Mouse (Mus musculus) forebrain, embryonic 16.5 days (tissue): ENCODE results near the gene Tiam1. TPM values are rescaled to one million over a fixed set of nuclear protein-coding genes. Genes with fewer than 3 reads are reported as not detected.

Experiments used
- ATAC-seq: fragments of 200-750 bp; cut with Nextera tagmentation; 2 replicates; pipeline ENCODE4 v1.8.0; 2017; ENCODE audit warnings: mild to moderate bottlenecking, moderate library complexity
- H3K27ac ChIP-seq: fragments of 300-500 bp; sonication (generic); 2 replicates; pipeline ENCODE4 v1.5.1; 2014; ENCODE audit warnings: low read length, control low read depth
- H3K27me3 ChIP-seq: fragments of 300-500 bp; sonication (generic); replicated peaks from 2 replicates; pipeline ENCODE4 v1.6.1; 2014; ENCODE audit warnings: low read length; ENCODE audit not compliant: control insufficient read depth, insufficient read depth
- H3K36me3 ChIP-seq: fragments of 300-500 bp; sonication (generic); 2 replicates; pipeline ENCODE4 v1.6.1; 2014; ENCODE audit not compliant: control insufficient read depth, insufficient read depth
- H3K4me1 ChIP-seq: fragments of 300-500 bp; sonication (generic); replicated peaks from 2 replicates; pipeline ENCODE4 v1.6.1; 2014; ENCODE audit warnings: low read length; ENCODE audit not compliant: control insufficient read depth, insufficient read depth
- H3K4me2 ChIP-seq: fragments of 300-500 bp; sonication (generic); 2 replicates; pipeline ENCODE4 v1.6.1; 2014; ENCODE audit warnings: mild to moderate bottlenecking, low read length, control low read depth
- H3K4me3 ChIP-seq: fragments of 300-500 bp; sonication (generic); replicated peaks from 2 replicates; pipeline ENCODE4 v1.5.1; 2014; ENCODE audit warnings: mild to moderate bottlenecking, low read length, control low read depth
- H3K9ac ChIP-seq: fragments of 300-500 bp; sonication (generic); replicated peaks from 2 replicates; pipeline ENCODE4 v1.6.1; 2014; ENCODE audit warnings: low read depth, low read length, control low read depth
- H3K9me3 ChIP-seq: fragments of 300-500 bp; sonication (generic); 2 replicates; pipeline ENCODE4 v1.6.1; 2016; ENCODE audit warnings: low read length; ENCODE audit not compliant: control insufficient read depth
- WGBS: fragments of 180-500 bp; shearing (Covaris S2); extraction: QIAGEN DNeasy Blood & Tissue Kit; methylation state at CpG from one replicate; pipeline ENCODE4 v1.1.7; 2014; 5-methylcytosine and 5-hydroxymethylcytosine counted together
- polyA plus RNA-seq: library from polyadenylated mRNA; unstranded; fragments of >200 nt; fragmentation: Nextera tagmentation; extraction: Ambion mirVana; gene quantifications from 2 replicates; pipeline ENCODE4 v1.2.1, GENCODE M21; 2015

Tiam1 gene
- polyA plus RNA-seq, 1 experiment from 2014 or later, result 29.5 TPM

GRCm38 (mm10) chr16:89894816-89895215 lies 248.8 kb downstream of the Tiam1 start:
- no peak for ATAC-seq
- H3K27me3 ChIP-seq, result no peaks in the 10 kb centered on the region
- 87% methylated on average over 8 of the region's 8 CpGs for WGBS

GRCm38 (mm10) chr16:89890515-89891189 lies 252.9 kb downstream of the Tiam1 start:
- Histone ChIP-seq H3K4me1 (peaks cover 23% of the 10 kb centered on the region), H3K4me2 (no peak overlapping the region), H3K27ac (no peak overlapping the region), H3K36me3 (no peaks in the 10 kb centered on the region), H3K4me3 (no peak overlapping the region), H3K9ac (no peak overlapping the region), H3K27me3 (no peaks in the 10 kb centered on the region), H3K9me3 (0 out of 2 replicates have a peak, but pooled peaks cover 3% of the 10 kb centered on the region)
- ATAC-seq, result peak; percentile 51; the same call in 1 of the 2 replicates
- WGBS, result 46% methylated on average over 17 of the region's 17 CpGs

More at GRCm38 (mm10) chr16:89894816-89895215, 248.8 kb downstream of the Tiam1 start:
- H3K36me3 ChIP-seq, result no peaks in the 10 kb centered on the region
- no peaks in the 10 kb centered on the region for H3K9me3 ChIP-seq
- peaks cover 33% of the 10 kb centered on the region for H3K4me1 ChIP-seq
- no peak overlapping the region for H3K27ac ChIP-seq
- H3K4me3 ChIP-seq, result no peak overlapping the region
- H3K9ac ChIP-seq, result no peak overlapping the region
- no peak overlapping the region for H3K4me2 ChIP-seq

GRCm38 (mm10) chr16:89889890-89890462 lies 253.6 kb downstream of the Tiam1 start:
- peaks cover 24% of the 10 kb centered on the region for H3K4me1 ChIP-seq
- WGBS, result 42% methylated on average over 10 of the region's 10 CpGs

GRCm38 (mm10) chr16:89886561-89886960 lies 257.0 kb downstream of the Tiam1 start:
- ATAC-seq, result no peak
- Histone ChIP-seq H3K27me3 (no peaks in the 10 kb centered on the region), H3K36me3 (0 out of 2 replicates have a peak, but pooled peaks cover 2% of the 10 kb centered on the region), H3K4me2 (no peak overlapping the region), H3K27ac (no peak overlapping the region), H3K9me3 (0 out of 2 replicates have a peak, but pooled peaks cover 3% of the 10 kb centered on the region), H3K9ac (no peak overlapping the region), H3K4me3 (no peak overlapping the region), H3K4me1 (peaks cover 24% of the 10 kb centered on the region)

More at GRCm38 (mm10) chr16:89889890-89890462, 253.6 kb downstream of the Tiam1 start:
- H3K9ac ChIP-seq, result no peak overlapping the region
- H3K27me3 ChIP-seq, result no peaks in the 10 kb centered on the region
- H3K36me3 ChIP-seq, result no peaks in the 10 kb centered on the region
- peak overlapping the region; percentile 53; the same call in 1 of the 2 replicates for H3K27ac ChIP-seq
- peak; percentile 61 for ATAC-seq
- 0 out of 2 replicates have a peak overlapping the region, but pooled peaks have one; percentile 8 for H3K4me2 ChIP-seq
- no peak overlapping the region for H3K4me3 ChIP-seq
- 0 out of 2 replicates have a peak, but pooled peaks cover 3% of the 10 kb centered on the region for H3K9me3 ChIP-seq

- Histone ChIP-seq H3K27ac (no peak overlapping the region), H3K4me3 (no peak overlapping the region), H3K27me3 (no peaks in the 10 kb centered on the region), H3K9ac (no peak overlapping the region), H3K4me1 (peaks cover 18% of the 10 kb centered on the region), H3K9me3 (0 out of 2 replicates have a peak, but pooled peaks cover 3% of the 10 kb centered on the region), H3K4me2 (no peak overlapping the region), H3K36me3 (0 out of 2 replicates have a peak, but pooled peaks cover 2% of the 10 kb centered on the region)
- peak; percentile 43; the same call in 1 of the 2 replicates for ATAC-seq
- WGBS, result 44% methylated on average over 9 of the region's 9 CpGs
These were observed 257.9 kb downstream of the Tiam1 start for GRCm38 (mm10) chr16:89885661-89886060.

- ATAC-seq, result no peak
- H3K27ac ChIP-seq, result no peak overlapping the region
- H3K36me3 ChIP-seq, result 0 out of 2 replicates have a peak, but pooled peaks cover 2% of the 10 kb centered on the region
- WGBS, result 96% methylated on average over 4 of the region's 4 CpGs
- no peak overlapping the region for H3K4me2 ChIP-seq
- H3K9ac ChIP-seq, result no peak overlapping the region
- no peaks in the 10 kb centered on the region for H3K27me3 ChIP-seq
- 0 out of 2 replicates have a peak, but pooled peaks cover 3% of the 10 kb centered on the region for H3K9me3 ChIP-seq
- H3K4me3 ChIP-seq, result no peak overlapping the region
- peaks cover 4% of the 10 kb centered on the region for H3K4me1 ChIP-seq
These were observed 259.7 kb downstream of the Tiam1 start for GRCm38 (mm10) chr16:89883897-89884296.

GRCm38 (mm10) chr16:89882477-89883234 lies 260.9 kb downstream of the Tiam1 start:
- Histone ChIP-seq H3K9ac (no peak overlapping the region), H3K9me3 (0 out of 2 replicates have a peak, but pooled peaks cover 3% of the 10 kb centered on the region), H3K27me3 (no peaks in the 10 kb centered on the region), H3K36me3 (0 out of 2 replicates have a peak, but pooled peaks cover 2% of the 10 kb centered on the region), H3K4me1 (peaks cover 4% of the 10 kb centered on the region), H3K27ac (no peak overlapping the region), H3K4me3 (no peak overlapping the region), H3K4me2 (no peak overlapping the region)
- no peak for ATAC-seq
- 89% methylated on average over 14 of the region's 14 CpGs for WGBS

GRCm38 (mm10) chr16:89877206-89877605 lies 266.4 kb downstream of the Tiam1 start:
- no peak for ATAC-seq

GRCm38 (mm10) chr16:89876079-89876478 lies 267.5 kb downstream of the Tiam1 start:
- H3K36me3 ChIP-seq, result no peaks in the 10 kb centered on the region
- no peak overlapping the region for H3K4me2 ChIP-seq
- no peak overlapping the region for H3K27ac ChIP-seq
- no peaks in the 10 kb centered on the region for H3K27me3 ChIP-seq
- no peak overlapping the region for H3K4me3 ChIP-seq
- H3K4me1 ChIP-seq, result peaks cover 5% of the 10 kb centered on the region; the same call in 1 of the 2 replicates
- ATAC-seq, result no peak
- H3K9me3 ChIP-seq, result peaks cover 3% of the 10 kb centered on the region; the same call in 1 of the 2 replicates
- no peak overlapping the region for H3K9ac ChIP-seq
- WGBS, result 76% methylated on average over 3 of the region's 3 CpGs

More at GRCm38 (mm10) chr16:89877206-89877605, 266.4 kb downstream of the Tiam1 start:
- no peak overlapping the region for H3K4me3 ChIP-seq
- no peak overlapping the region for H3K27ac ChIP-seq
- H3K4me2 ChIP-seq, result no peak overlapping the region
- 97% methylated on average over 10 of the region's 10 CpGs for WGBS
- H3K36me3 ChIP-seq, result no peaks in the 10 kb centered on the region
- H3K9ac ChIP-seq, result no peak overlapping the region
- H3K27me3 ChIP-seq, result no peaks in the 10 kb centered on the region
- peaks cover 3% of the 10 kb centered on the region; the same call in 1 of the 2 replicates for H3K9me3 ChIP-seq
- no peaks in the 10 kb centered on the region for H3K4me1 ChIP-seq
